Mouse (Mus musculus) G1E (cell line): ENCODE data around the gene Tbl3. TPM values are rescaled to one million over a fixed set of nuclear protein-coding genes. Genes with fewer than 3 reads are reported as not detected.

Source experiments
- ATAC-seq: 2 replicates; pipeline ENCODE4 v1.8.0; 2016; ENCODE audit warnings: mild to moderate bottlenecking; ENCODE audit not compliant: insufficient number of reproducible peaks, poor library complexity, low FRiP score, severe bottlenecking; ENCODE audit errors: extremely low read depth
- DNase-seq: peaks from one replicate; pipeline ENCODE4 v3.0.0; 2012; ENCODE audit warnings: low spot score
- H3K27me3 ChIP-seq: 2 replicates; pipeline ENCODE4 v1.6.1; 2012; ENCODE audit warnings: mild to moderate bottlenecking, low read length, inconsistent platforms; ENCODE audit not compliant: insufficient read depth
- H3K36me3 ChIP-seq: replicated peaks from 2 replicates; pipeline ENCODE3; 2012; ENCODE audit warnings: mild to moderate bottlenecking, inconsistent platforms
- H3K4me1 ChIP-seq: 2 replicates; pipeline ENCODE4 v1.6.1; 2012; ENCODE audit warnings: low read depth, low read length, inconsistent platforms, mixed read lengths; ENCODE audit not compliant: insufficient read depth
- H3K4me3 ChIP-seq: 2 replicates; pipeline ENCODE4 v1.5.1; 2012; ENCODE audit warnings: low read depth, mild to moderate bottlenecking, inconsistent platforms, low read length, moderate library complexity, mixed read lengths
- H3K9me3 ChIP-seq: replicated peaks from 2 replicates; pipeline ENCODE4 v1.6.1; 2012; ENCODE audit warnings: inconsistent platforms
- CTCF ChIP-seq: IDR thresholded peaks from 2 replicates; pipeline ENCODE4 v1.5.1; 2012; ENCODE audit warnings: low read depth, low read length, inconsistent platforms, mixed read lengths
- GATA1 ChIP-seq: IDR thresholded peaks from 2 replicates; pipeline ENCODE4 v1.6.1; 2012; ENCODE audit warnings: borderline replicate concordance, low read length, inconsistent platforms, mixed read lengths
- GATA2 ChIP-seq: IDR thresholded peaks from 2 replicates; pipeline ENCODE4 v1.6.1; 2012; ENCODE audit warnings: low read depth, low read length, inconsistent platforms, borderline replicate concordance
- POLR2AphosphoS5 ChIP-seq: IDR thresholded peaks from 2 replicates; pipeline ENCODE4 v1.6.1; 2012; ENCODE audit warnings: low read depth, low read length, inconsistent platforms; ENCODE audit not compliant: insufficient replicate concordance
- TAL1 ChIP-seq: conservative IDR thresholded peaks from 2 replicates; pipeline ENCODE4 v1.6.1; 2012; ENCODE audit warnings: low read depth, low read length, inconsistent platforms, mixed read lengths
- polyA plus RNA-seq: library from polyadenylated mRNA; stranded (reverse); fragments of >175 nt; gene quantifications from 2 replicates; pipeline ENCODE4 v1.2.3, GENCODE M21; 2012
- total RNA-seq, 2 experiments: library from RNA; stranded (forward) in 1 of 2; stranded (reverse) in 1 of 2; fragments of 200-1000 nt in 1 of 2; fragments of >200 nt in 1 of 2; fragmentation: Nextera tagmentation in 1 of 2; gene quantifications; 2 replicates each; pipeline ENCODE4 v1.2.3; 2014 to 2017

The Tbl3 gene
- total and polyA plus RNA-seq, 3 experiments = 9.2 to 27.7 (median 25.2) TPM

DNA sequence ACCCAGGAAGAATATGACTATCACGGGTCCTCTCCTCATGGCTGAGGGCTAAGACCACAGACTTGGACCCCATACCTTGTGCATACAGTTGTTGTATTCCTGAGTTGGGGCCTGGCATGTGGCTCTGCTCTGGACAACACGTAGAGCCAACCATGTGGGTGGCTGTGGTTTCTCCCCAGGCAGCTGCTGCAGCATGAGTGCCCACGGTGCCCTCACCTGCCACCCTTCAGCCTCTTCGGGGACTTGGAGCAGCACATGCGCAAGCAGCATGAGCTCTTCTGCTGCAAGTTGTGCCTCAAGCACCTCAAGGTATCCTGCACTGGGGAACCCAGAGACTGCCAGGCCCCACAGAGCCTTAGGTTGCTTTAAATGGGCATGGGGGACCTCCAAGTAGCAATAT, 30.6 kb downstream of the Tbl3 start:
- peaks cover 94% of the 10 kb centered on the region for H3K36me3 ChIP-seq

GRCm38 (mm10) chr17:24676187-24676586, 31.3 kb downstream of the Tbl3 start:
- ATAC-seq (no peak; the same call in 1 of the 2 replicates), DNase-seq (peak; percentile 73)
- Histone ChIP-seq H3K4me1 (peaks cover 58% of the 10 kb centered on the region), H3K9me3 (no peaks in the 10 kb centered on the region), H3K4me3 (no peak overlapping the region), H3K36me3 (peaks cover 92% of the 10 kb centered on the region), H3K27me3 (no peaks in the 10 kb centered on the region)
- TF ChIP-seq GATA1 (no peak), GATA2 (no peak), POLR2AphosphoS5 (no peak), CTCF (peak; percentile 48; the same call in 1 of the 2 replicates)

More for the DNA sequence above, 30.6 kb downstream of the Tbl3 start:
- TF ChIP-seq CTCF (no peak), POLR2AphosphoS5 (no peak), GATA2 (no peak), GATA1 (no peak)
- Histone ChIP-seq H3K4me1 (peaks cover 51% of the 10 kb centered on the region), H3K4me3 (no peak overlapping the region), H3K9me3 (no peaks in the 10 kb centered on the region), H3K27me3 (no peaks in the 10 kb centered on the region)
- DNase-seq (no peak), ATAC-seq (no peak)

GRCm38 (mm10) chr17:24674277-24674676, 33.2 kb downstream of the Tbl3 start:
- TF ChIP-seq CTCF (no peak), POLR2AphosphoS5 (no peak), TAL1 (no peak), GATA1 (no peak), GATA2 (no peak)
- no peaks in the 10 kb centered on the region for H3K27me3 ChIP-seq
- peaks cover 67% of the 10 kb centered on the region for H3K4me1 ChIP-seq
- DNase-seq (no peak), ATAC-seq (no peak)
- H3K9me3 ChIP-seq = no peaks in the 10 kb centered on the region
- peaks cover 77% of the 10 kb centered on the region for H3K36me3 ChIP-seq
- H3K4me3 ChIP-seq = no peak overlapping the region

DNA sequence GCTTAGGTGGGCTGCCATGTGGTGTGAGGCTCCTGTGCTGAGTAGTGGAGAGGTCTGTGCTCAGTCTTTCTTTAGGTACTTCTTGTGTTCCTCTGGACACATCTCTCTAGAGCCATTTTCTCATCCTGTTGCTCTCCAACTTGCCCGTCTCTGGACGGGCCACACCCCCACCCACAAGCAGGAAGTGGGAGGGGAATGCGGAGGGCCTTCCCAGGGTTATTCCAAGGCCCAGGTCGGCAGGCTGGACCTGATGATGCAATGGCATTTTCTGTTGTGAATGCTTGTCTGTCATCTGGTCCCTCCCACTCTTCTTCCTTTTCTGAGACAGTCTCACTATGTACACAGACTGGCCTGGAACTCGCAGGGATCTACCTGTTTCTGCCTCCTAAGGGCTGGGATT, 35.3 kb downstream of the Tbl3 start:
- Histone ChIP-seq H3K4me1 (peaks cover 75% of the 10 kb centered on the region), H3K9me3 (no peaks in the 10 kb centered on the region), H3K27me3 (no peaks in the 10 kb centered on the region), H3K36me3 (peaks cover 55% of the 10 kb centered on the region), H3K4me3 (peak overlapping the region; percentile 11; the same call in 1 of the 2 replicates)
- no peak for TF ChIP-seq TAL1
- TF ChIP-seq GATA2 = no peak
- no peak for TF ChIP-seq POLR2AphosphoS5
- no peak for TF ChIP-seq GATA1
- no peak for TF ChIP-seq CTCF
- ATAC-seq (no peak), DNase-seq (no peak)

DNA sequence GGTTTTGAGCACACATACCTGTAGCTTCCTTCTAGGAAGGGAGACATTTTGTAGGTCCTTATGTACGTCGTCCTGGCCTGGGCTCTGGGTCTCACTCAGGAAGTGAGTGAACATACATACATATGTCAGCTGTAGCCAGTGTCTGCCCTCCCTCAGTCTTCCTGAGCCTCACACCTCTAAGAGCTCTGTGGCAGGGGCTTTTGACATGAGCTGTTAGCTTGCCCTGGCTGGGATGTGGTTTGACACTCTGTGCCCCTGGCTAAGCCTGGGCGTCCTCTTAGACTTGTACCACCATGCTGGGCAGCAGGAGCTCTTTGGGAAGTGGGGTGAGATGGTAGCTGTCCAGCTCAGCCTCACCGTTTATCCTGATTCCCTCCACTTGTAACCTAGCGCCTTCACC, 36.1 kb downstream of the Tbl3 start:
- Histone ChIP-seq H3K4me3 (peak overlapping the region; percentile 56; the same call in 1 of the 2 replicates), H3K36me3 (peaks cover 47% of the 10 kb centered on the region), H3K27me3 (no peaks in the 10 kb centered on the region), H3K9me3 (no peaks in the 10 kb centered on the region), H3K4me1 (peaks cover 70% of the 10 kb centered on the region)
- no peak for TF ChIP-seq CTCF
- no peak for TF ChIP-seq POLR2AphosphoS5
- TF ChIP-seq GATA1 = no peak
- TF ChIP-seq TAL1 = no peak
- no peak for TF ChIP-seq GATA2
- DNase-seq (no peak), ATAC-seq (no peak)

DNA sequence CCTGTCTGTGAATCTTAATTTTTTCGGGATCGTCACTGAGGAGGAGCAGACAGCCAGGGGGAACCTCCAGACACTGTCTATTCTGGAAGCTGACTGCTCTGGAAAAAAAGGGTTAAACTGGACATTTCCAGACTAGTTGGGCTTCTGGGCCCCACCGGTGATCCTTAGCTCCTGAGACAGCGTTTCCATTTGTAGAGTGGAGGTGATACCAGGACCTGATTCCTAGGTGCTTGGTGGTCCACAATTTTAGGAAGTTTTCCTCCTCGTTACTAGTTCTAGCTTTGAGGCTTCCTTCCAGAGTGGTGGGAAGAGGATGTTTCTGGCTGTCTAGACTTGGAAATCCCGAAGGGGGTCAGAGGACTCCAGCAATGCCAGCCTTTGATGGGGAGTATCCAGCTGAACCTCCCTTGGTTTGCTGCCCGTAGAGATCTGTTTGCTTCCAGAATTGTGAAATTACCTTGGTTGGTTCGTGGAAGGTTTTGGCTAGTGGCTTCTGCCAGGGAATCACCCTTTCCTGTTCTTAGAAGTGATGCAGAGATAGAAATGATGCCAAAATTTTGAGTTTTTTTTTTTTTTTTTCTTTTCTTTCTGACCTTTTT, 37.1 kb downstream of the Tbl3 start:
- H3K4me1 ChIP-seq = peaks cover 61% of the 10 kb centered on the region
- peak overlapping the region; percentile 100 for H3K4me3 ChIP-seq
- DNase-seq = no peak
- TF ChIP-seq POLR2AphosphoS5 (no peak), GATA2 (no peak), TAL1 (no peak), CTCF (no peak), GATA1 (no peak)
- peaks cover 37% of the 10 kb centered on the region for H3K36me3 ChIP-seq
- H3K27me3 ChIP-seq = no peaks in the 10 kb centered on the region
- no peak for ATAC-seq
- H3K9me3 ChIP-seq = no peaks in the 10 kb centered on the region
